Mouse (Mus musculus) stomach, embryonic 16.5 days (tissue): ENCODE measurements around the gene Gipr. TPM values are rescaled to one million over a fixed set of nuclear protein-coding genes. Genes with fewer than 3 reads are reported as not detected.

Experiments used
- ATAC-seq: fragments of 200-750 bp; cut with Nextera tagmentation; 2 replicates; pipeline ENCODE4 v1.8.0; 2017; ENCODE audit warnings: moderate number of reproducible peaks, moderate TSS enrichment; ENCODE audit not compliant: insufficient read depth, low FRiP score
- H3K27ac ChIP-seq: fragments of 300-500 bp; sonication (generic); 2 replicates; pipeline ENCODE4 v1.5.1; 2014; ENCODE audit warnings: low read length
- H3K27me3 ChIP-seq: fragments of 300-500 bp; sonication (generic); 2 replicates; pipeline ENCODE4 v1.6.1; 2014; ENCODE audit warnings: low read length, control low read depth, mixed read lengths; ENCODE audit not compliant: control insufficient read depth, insufficient read depth
- H3K36me3 ChIP-seq: fragments of 300-500 bp; sonication (generic); 2 replicates; pipeline ENCODE4 v1.6.1; 2014; ENCODE audit warnings: low read length; ENCODE audit not compliant: control insufficient read depth, insufficient read depth
- H3K4me1 ChIP-seq: fragments of 300-500 bp; sonication (generic); 2 replicates; pipeline ENCODE4 v1.6.1; 2014; ENCODE audit warnings: low read length, control low read depth, mixed read lengths; ENCODE audit not compliant: control insufficient read depth, insufficient read depth
- H3K4me2 ChIP-seq: fragments of 300-500 bp; sonication (generic); 2 replicates; pipeline ENCODE4 v1.6.1; 2014; ENCODE audit warnings: low read depth, low read length, mixed read lengths
- H3K4me3 ChIP-seq: fragments of 300-500 bp; sonication (generic); replicated peaks from 2 replicates; pipeline ENCODE4 v1.5.1; 2014; ENCODE audit warnings: mild to moderate bottlenecking, low read length
- H3K9ac ChIP-seq: fragments of 300-500 bp; sonication (generic); 2 replicates; pipeline ENCODE4 v1.6.1; 2014; ENCODE audit warnings: low read length
- H3K9me3 ChIP-seq: fragments of 300-500 bp; sonication (generic); replicated peaks from 2 replicates; pipeline ENCODE4 v1.6.1; 2016; ENCODE audit warnings: low read length, control low read depth; ENCODE audit not compliant: control insufficient read depth
- WGBS: fragments of 180-500 bp; shearing (Covaris S2); extraction: QIAGEN DNeasy Blood & Tissue Kit; methylation state at CpG from one replicate; pipeline ENCODE4 v1.1.7; 2014; 5-methylcytosine and 5-hydroxymethylcytosine counted together
- polyA plus RNA-seq: library from polyadenylated mRNA; unstranded; fragments of >200 nt; fragmentation: Nextera tagmentation; extraction: Ambion mirVana; gene quantifications from 2 replicates; pipeline ENCODE4 v1.2.1, GENCODE M21; 2015

The Gipr gene
- polyA plus RNA-seq, 1 experiment from 2014 or later = 2.4 TPM

DNA sequence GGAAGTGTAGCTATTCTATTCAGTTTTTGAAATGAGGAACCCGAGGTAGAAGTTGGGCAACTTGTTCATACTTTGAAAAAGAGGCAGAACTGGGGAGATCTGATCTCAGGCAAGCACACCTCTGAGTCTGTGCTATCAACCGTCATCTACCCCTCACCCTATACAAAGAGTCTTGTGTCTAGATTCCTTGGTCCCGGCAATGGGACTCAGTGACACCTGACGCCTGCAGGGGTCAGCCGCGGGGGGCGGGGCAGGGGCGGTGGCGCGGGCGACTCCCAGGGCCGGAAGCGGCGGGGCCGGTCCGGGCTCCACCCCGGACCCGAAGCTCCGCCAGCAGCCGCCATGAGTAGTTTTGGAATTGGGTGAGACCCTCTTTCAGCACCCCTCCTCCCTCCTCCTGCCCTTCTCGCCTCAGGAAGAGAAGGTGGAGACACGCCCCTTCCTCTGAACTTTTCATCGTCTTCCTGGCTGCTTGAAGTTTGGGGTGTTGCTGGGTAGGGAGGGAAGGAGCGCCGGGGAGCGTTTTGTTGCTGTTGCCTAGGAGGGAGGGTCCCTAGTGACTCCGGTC lies 15.0 kb upstream of the Gipr start:
- Histone ChIP-seq H3K9ac (peak overlapping the region; percentile 72), H3K4me1 (peaks cover 18% of the 10 kb centered on the region), H3K9me3 (no peaks in the 10 kb centered on the region; the same call in 1 of the 2 replicates), H3K4me3 (peak overlapping the region; percentile 54), H3K36me3 (no peaks in the 10 kb centered on the region), H3K27ac (no peak overlapping the region; the same call in 1 of the 2 replicates), H3K27me3 (peaks cover 44% of the 10 kb centered on the region), H3K4me2 (peak overlapping the region; percentile 77)
- peak; percentile 48; the same call in 1 of the 2 replicates for ATAC-seq
- 0% methylated on average over 26 of the region's 27 CpGs for WGBS

DNA sequence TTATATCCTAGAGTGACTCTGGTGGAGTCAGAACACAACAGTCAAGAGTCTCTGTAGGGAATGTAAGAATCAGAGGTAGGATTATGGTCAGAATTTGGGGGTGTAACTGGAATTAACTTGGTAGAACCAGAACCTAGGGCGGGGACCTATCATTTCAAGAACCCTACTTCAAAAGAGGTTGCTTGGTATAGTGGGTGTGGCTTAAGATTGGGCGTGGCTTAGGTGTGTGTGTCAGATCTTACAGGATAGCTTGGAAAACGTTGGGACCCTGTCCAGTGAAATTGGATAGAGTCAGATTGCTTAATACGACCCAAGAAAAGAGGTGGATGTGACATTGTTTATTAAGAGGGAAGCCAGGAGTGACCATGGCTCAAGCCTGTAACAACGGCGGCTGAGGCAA lies 14.0 kb upstream of the Gipr start:
- WGBS = 32% methylated on average over 6 of the region's 6 CpGs
- Histone ChIP-seq H3K36me3 (no peaks in the 10 kb centered on the region), H3K27me3 (peaks cover 50% of the 10 kb centered on the region), H3K9me3 (no peaks in the 10 kb centered on the region; the same call in 1 of the 2 replicates), H3K4me1 (peaks cover 19% of the 10 kb centered on the region), H3K9ac (no peak overlapping the region), H3K4me2 (peak overlapping the region; percentile 43; the same call in 1 of the 2 replicates), H3K27ac (no peak overlapping the region), H3K4me3 (no peak overlapping the region)
- no peak for ATAC-seq

DNA sequence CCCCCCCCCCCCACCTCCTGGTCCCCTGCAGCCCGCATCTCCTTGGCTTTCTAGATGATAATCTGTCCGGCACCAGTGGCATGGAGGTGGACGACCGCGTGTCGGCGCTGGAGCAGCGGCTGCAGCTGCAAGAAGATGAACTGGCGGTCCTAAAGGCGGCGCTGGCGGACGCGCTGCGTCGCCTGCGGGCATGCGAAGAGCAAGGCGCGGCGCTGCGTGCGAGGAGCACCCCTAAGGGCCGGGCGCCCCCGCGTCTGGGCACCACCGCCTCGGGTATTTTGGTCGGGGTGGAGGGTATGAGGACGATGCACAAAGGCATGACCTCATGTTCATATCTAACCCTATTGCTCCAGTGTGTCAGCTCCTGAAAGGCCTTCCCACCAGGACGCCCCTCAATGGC lies 13.2 kb upstream of the Gipr start:
- peak overlapping the region; percentile 43 for H3K4me2 ChIP-seq
- no peaks in the 10 kb centered on the region; the same call in 1 of the 2 replicates for H3K9me3 ChIP-seq
- no peak overlapping the region for H3K27ac ChIP-seq
- WGBS = under 1% methylated on average over 31 of the region's 32 CpGs
- H3K36me3 ChIP-seq = no peaks in the 10 kb centered on the region
- H3K9ac ChIP-seq = no peak overlapping the region
- no peak for ATAC-seq
- peaks cover 50% of the 10 kb centered on the region for H3K27me3 ChIP-seq
- peaks cover 17% of the 10 kb centered on the region for H3K4me1 ChIP-seq
- H3K4me3 ChIP-seq = peak overlapping the region; percentile 25

DNA sequence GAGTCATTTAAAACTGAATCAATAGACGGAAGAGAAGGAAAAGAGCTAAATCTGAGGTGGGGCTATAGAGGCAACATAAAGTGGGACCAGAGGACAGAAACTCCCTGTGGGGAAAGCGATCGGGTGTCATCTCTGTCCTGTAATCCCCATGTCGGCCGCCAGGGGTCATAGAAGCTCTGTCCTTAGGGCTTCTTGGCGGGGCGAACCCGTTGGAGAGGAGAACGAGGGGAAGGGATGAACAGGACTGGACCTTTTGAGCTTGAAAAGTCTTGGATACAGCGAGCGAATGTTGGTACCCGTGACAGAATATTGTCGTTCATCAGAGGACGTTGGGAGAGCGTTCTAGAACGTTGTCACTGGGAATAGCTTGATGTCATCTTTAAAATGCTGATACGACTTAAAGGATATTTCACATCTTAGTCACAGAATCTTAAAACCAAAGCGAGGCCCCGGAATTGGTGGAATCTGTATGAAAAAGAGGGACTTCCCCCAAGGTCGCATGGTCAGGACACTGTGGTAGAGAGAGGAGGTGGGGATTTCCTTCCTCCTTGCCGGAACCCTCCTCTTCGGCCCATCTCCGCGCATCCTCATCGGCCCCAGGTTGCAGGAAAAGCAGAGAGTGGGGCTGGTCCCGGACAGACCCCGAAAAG lies 12.6 kb upstream of the Gipr start:
- H3K36me3 ChIP-seq = no peaks in the 10 kb centered on the region
- no peak overlapping the region for H3K9ac ChIP-seq
- H3K4me1 ChIP-seq = peaks cover 17% of the 10 kb centered on the region
- peaks cover 50% of the 10 kb centered on the region for H3K27me3 ChIP-seq
- H3K9me3 ChIP-seq = no peaks in the 10 kb centered on the region; the same call in 1 of the 2 replicates
- peak overlapping the region; percentile 25; the same call in 1 of the 2 replicates for H3K4me3 ChIP-seq
- no peak overlapping the region for H3K27ac ChIP-seq
- 5% methylated on average over 27 of the region's 27 CpGs for WGBS
- peak overlapping the region; percentile 43 for H3K4me2 ChIP-seq
- no peak for ATAC-seq

DNA sequence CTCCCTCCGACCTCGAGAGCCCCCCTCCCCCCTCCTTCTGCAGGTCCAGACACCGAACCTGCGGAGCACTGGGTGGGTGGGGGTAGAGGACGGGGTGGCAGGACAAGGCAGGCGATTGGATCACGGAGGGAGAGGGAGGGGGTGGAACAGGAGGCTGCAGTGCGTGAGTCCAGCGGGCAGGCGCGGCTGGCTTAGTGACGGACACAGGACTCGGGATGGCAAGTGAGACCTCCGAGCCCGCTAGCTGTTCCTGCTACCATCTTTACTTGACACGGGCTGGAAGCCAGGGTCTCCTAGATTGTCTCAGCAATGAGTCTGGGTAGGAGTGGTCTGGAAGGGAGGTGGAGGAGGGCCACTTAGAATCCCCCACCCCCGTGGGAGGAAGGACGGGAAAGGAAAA lies 12.1 kb upstream of the Gipr start:
- H3K27me3 ChIP-seq = peaks cover 50% of the 10 kb centered on the region
- no peak overlapping the region for H3K27ac ChIP-seq
- H3K9ac ChIP-seq = no peak overlapping the region
- H3K4me3 ChIP-seq = no peak overlapping the region; the same call in 1 of the 2 replicates
- WGBS = 14% methylated on average over 18 of the region's 18 CpGs
- no peak for ATAC-seq
- H3K4me1 ChIP-seq = peaks cover 17% of the 10 kb centered on the region
- no peaks in the 10 kb centered on the region; the same call in 1 of the 2 replicates for H3K9me3 ChIP-seq
- no peak overlapping the region for H3K4me2 ChIP-seq
- no peaks in the 10 kb centered on the region for H3K36me3 ChIP-seq

DNA sequence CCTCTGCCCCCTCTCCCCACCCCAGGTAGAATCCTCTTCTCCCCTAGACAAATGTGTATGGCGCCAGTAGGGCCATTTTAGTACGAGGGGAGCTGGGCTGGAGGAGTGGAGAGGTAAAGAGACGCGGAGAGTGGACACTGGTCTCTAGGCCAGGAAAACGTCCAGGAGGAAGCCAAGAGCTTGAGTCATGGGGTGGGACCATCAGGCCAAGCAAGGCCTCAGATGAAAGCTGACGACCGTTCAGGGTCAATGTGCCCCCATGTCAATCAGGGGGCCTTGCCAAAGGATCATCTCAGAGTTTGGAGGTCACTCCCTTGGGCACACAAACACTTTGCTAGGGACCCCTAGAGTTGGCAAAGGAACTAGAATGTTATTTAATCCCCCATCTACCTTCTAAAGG lies 11.3 kb upstream of the Gipr start:
- H3K27ac ChIP-seq = no peak overlapping the region
- H3K36me3 ChIP-seq = no peaks in the 10 kb centered on the region
- no peak for ATAC-seq
- WGBS = 75% methylated on average over 7 of the region's 7 CpGs
- no peak overlapping the region for H3K4me2 ChIP-seq
- no peak overlapping the region for H3K4me3 ChIP-seq
- H3K9ac ChIP-seq = no peak overlapping the region
- no peaks in the 10 kb centered on the region; the same call in 1 of the 2 replicates for H3K9me3 ChIP-seq
- peaks cover 20% of the 10 kb centered on the region for H3K4me1 ChIP-seq
- H3K27me3 ChIP-seq = peaks cover 50% of the 10 kb centered on the region

DNA sequence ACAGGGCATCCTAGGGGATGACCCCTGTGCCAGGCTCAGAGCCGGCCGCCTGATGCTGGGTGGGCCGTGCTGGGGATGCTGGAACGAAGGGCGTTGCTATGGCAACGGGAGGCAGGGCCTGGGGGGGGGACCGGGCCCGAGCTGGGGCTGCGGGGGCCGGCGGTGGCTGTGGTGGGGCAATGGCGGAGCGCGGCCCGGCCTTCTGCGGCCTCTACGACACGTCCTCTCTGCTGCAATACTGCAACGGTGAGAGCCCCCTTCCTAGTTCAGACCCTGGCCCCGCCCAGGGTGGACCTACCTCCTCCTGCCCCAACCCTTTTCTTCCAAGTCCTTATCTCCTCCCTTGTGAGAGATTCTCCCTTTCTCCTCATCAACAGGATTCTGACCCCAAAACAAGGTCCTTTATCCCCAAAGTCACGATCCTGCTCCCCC lies 10.6 kb upstream of the Gipr start:
- Histone ChIP-seq H3K4me3 (peak overlapping the region; percentile 20), H3K4me1 (peaks cover 18% of the 10 kb centered on the region), H3K27ac (no peak overlapping the region), H3K9ac (peak overlapping the region; percentile 52; the same call in 1 of the 2 replicates), H3K9me3 (no peaks in the 10 kb centered on the region; the same call in 1 of the 2 replicates), H3K36me3 (no peaks in the 10 kb centered on the region), H3K27me3 (peaks cover 50% of the 10 kb centered on the region), H3K4me2 (peak overlapping the region; percentile 22; the same call in 1 of the 2 replicates)
- WGBS = 9% methylated on average over 21 of the region's 21 CpGs
- ATAC-seq = no peak

DNA sequence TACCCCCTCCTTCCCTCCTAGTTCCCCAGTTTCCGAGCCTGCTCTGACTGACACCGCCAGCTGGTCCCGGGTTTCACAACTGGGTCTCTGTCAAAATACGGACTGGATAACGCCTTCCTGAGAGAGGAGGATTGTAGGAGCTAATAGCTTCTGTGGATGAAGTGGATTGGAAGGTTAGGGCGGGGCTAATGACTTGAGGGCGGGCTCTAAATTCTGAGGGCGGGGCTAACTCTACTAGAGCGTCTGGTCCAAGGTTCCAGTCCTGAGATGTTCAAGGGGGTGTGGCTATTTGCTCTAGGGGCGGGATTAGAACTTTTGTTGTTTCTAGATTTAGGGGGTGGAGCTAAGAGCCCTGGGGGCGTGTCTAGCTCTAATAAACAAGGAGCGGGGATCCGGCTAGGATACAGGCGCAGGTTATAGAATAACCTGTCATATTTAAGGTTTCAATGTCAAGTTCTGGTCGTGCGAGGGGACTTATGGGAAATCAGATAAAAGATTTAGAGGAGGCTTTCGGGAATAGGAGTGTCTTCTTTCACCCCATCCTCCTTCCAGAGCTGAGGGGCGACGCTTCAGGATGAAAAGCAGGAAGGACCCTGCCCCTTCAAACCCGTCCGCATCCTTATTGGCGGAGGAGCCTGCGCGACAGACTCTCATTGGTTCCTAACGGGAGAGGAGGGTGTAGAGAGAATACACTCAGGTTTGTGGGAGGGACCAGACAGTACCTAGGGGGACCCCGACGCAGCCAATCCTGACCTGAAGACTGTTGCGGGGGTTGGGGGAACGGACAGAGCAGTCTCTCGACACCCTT lies 10.0 kb upstream of the Gipr start, which contains the start of gene Eml2:
Eml2 (plus strand) TSS at position 714 of the 808 bp plus-strand sequence.
- H3K9ac ChIP-seq = peak within 1 kb of the TSS; percentile 52; the same call in 1 of the 2 replicates
- H3K4me3 ChIP-seq = peak within 1 kb of the TSS; percentile 20
- no peaks in the 10 kb centered on the region for H3K36me3 ChIP-seq
- H3K9me3 ChIP-seq = no peaks in the 10 kb centered on the region; the same call in 1 of the 2 replicates
- peaks cover 50% of the 10 kb centered on the region for H3K27me3 ChIP-seq
- peak; percentile 18; the same call in 1 of the 2 replicates for ATAC-seq
- H3K4me2 ChIP-seq = peak within 1 kb of the TSS; percentile 22
- WGBS = 1% methylated on average over 30 of the region's 30 CpGs
- peaks cover 20% of the 10 kb centered on the region for H3K4me1 ChIP-seq
- H3K27ac ChIP-seq = no peak within 1 kb of the TSS
